Mouse (Mus musculus) stomach, embryonic 16.5 days (tissue): Measurements from ENCODE around the gene Fstl5. TPM values are rescaled to one million over a fixed set of nuclear protein-coding genes. Genes with fewer than 3 reads are reported as not detected.

Source experiments
- ATAC-seq: fragments of 200-750 bp; cut with Nextera tagmentation; 2 replicates; pipeline ENCODE4 v1.8.0; 2017; ENCODE audit warnings: moderate number of reproducible peaks, moderate TSS enrichment; ENCODE audit not compliant: insufficient read depth, low FRiP score
- H3K27ac ChIP-seq: fragments of 300-500 bp; sonication (generic); 2 replicates; pipeline ENCODE4 v1.5.1; 2014; ENCODE audit warnings: low read length
- H3K27me3 ChIP-seq: fragments of 300-500 bp; sonication (generic); 2 replicates; pipeline ENCODE4 v1.6.1; 2014; ENCODE audit warnings: low read length, control low read depth, mixed read lengths; ENCODE audit not compliant: control insufficient read depth, insufficient read depth
- H3K36me3 ChIP-seq: fragments of 300-500 bp; sonication (generic); 2 replicates; pipeline ENCODE4 v1.6.1; 2014; ENCODE audit warnings: low read length; ENCODE audit not compliant: control insufficient read depth, insufficient read depth
- H3K4me1 ChIP-seq: fragments of 300-500 bp; sonication (generic); 2 replicates; pipeline ENCODE4 v1.6.1; 2014; ENCODE audit warnings: low read length, control low read depth, mixed read lengths; ENCODE audit not compliant: control insufficient read depth, insufficient read depth
- H3K4me2 ChIP-seq: fragments of 300-500 bp; sonication (generic); 2 replicates; pipeline ENCODE4 v1.6.1; 2014; ENCODE audit warnings: low read depth, low read length, mixed read lengths
- H3K4me3 ChIP-seq: fragments of 300-500 bp; sonication (generic); replicated peaks from 2 replicates; pipeline ENCODE4 v1.5.1; 2014; ENCODE audit warnings: mild to moderate bottlenecking, low read length
- H3K9ac ChIP-seq: fragments of 300-500 bp; sonication (generic); 2 replicates; pipeline ENCODE4 v1.6.1; 2014; ENCODE audit warnings: low read length
- H3K9me3 ChIP-seq: fragments of 300-500 bp; sonication (generic); replicated peaks from 2 replicates; pipeline ENCODE4 v1.6.1; 2016; ENCODE audit warnings: low read length, control low read depth; ENCODE audit not compliant: control insufficient read depth
- WGBS: fragments of 180-500 bp; shearing (Covaris S2); extraction: QIAGEN DNeasy Blood & Tissue Kit; methylation state at CpG from one replicate; pipeline ENCODE4 v1.1.7; 2014; 5-methylcytosine and 5-hydroxymethylcytosine counted together
- polyA plus RNA-seq: library from polyadenylated mRNA; unstranded; fragments of >200 nt; fragmentation: Nextera tagmentation; extraction: Ambion mirVana; gene quantifications from 2 replicates; pipeline ENCODE4 v1.2.1, GENCODE M21; 2015

Fstl5 gene
- polyA plus RNA-seq, 1 experiment from 2014 or later, result 4.4 TPM

DNA sequence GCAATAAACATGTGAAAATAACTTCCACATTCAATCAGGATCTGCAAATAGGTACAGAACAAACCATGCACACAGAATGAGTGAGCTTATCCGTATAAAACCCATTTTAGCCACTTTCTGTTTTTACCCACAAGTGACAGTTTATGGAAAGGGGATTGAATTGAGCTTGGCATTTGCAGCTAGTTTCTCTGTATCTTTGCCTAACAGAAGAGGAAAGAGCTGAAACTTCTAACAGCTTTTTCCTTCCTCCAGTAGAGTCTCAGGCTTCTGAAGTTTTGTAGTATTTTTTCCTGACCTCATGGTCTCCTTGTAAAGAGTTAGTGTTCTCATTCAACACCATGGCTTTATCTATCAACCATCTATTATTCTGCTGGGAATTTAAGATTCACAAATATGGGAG, 177.3 kb downstream of the Fstl5 start:
- Histone ChIP-seq H3K4me1 (no peaks in the 10 kb centered on the region), H3K36me3 (no peaks in the 10 kb centered on the region), H3K9ac (no peak overlapping the region), H3K4me3 (no peak overlapping the region), H3K27me3 (no peaks in the 10 kb centered on the region), H3K27ac (no peak overlapping the region), H3K4me2 (no peak overlapping the region), H3K9me3 (no peaks in the 10 kb centered on the region)
- no peak for ATAC-seq
- WGBS, result 90% methylated on average over 1 of the region's 1 CpGs

DNA sequence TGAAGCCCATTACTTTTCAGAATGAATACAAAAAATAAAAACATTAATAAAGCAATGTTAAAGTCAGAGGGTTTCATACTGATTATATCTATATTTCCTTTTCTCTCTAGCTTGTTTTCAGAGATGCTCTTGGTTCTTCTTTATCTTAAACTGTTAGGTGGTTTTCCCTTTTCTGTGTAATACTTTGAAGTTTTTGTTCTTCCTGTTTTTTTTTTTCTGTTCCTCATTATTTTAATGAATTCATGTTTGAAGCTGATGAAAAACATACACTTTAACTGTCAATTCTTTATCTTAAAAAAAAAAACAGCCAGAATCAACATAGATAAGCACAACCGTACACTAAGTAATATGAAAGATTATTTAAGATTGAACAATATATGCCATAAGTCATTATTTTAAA, 218.9 kb downstream of the Fstl5 start:
- H3K9me3 ChIP-seq, result no peaks in the 10 kb centered on the region
- no peak overlapping the region for H3K9ac ChIP-seq
- H3K4me3 ChIP-seq, result no peak overlapping the region
- no peaks in the 10 kb centered on the region for H3K4me1 ChIP-seq
- no peak overlapping the region for H3K4me2 ChIP-seq
- H3K36me3 ChIP-seq, result no peaks in the 10 kb centered on the region
- no peak for ATAC-seq
- H3K27me3 ChIP-seq, result no peaks in the 10 kb centered on the region
- H3K27ac ChIP-seq, result no peak overlapping the region
- 63% methylated on average over 1 of the region's 1 CpGs for WGBS

GRCm38 (mm10) chr3:76294394-76294793, 220.3 kb downstream of the Fstl5 start:
- H3K27me3 ChIP-seq, result no peaks in the 10 kb centered on the region
- ATAC-seq, result no peak
- no peaks in the 10 kb centered on the region for H3K9me3 ChIP-seq
- H3K4me2 ChIP-seq, result no peak overlapping the region
- WGBS, result 42% methylated on average over 1 of the region's 1 CpGs
- no peak overlapping the region for H3K9ac ChIP-seq
- H3K36me3 ChIP-seq, result no peaks in the 10 kb centered on the region
- no peaks in the 10 kb centered on the region for H3K4me1 ChIP-seq
- H3K4me3 ChIP-seq, result no peak overlapping the region
- H3K27ac ChIP-seq, result no peak overlapping the region

DNA sequence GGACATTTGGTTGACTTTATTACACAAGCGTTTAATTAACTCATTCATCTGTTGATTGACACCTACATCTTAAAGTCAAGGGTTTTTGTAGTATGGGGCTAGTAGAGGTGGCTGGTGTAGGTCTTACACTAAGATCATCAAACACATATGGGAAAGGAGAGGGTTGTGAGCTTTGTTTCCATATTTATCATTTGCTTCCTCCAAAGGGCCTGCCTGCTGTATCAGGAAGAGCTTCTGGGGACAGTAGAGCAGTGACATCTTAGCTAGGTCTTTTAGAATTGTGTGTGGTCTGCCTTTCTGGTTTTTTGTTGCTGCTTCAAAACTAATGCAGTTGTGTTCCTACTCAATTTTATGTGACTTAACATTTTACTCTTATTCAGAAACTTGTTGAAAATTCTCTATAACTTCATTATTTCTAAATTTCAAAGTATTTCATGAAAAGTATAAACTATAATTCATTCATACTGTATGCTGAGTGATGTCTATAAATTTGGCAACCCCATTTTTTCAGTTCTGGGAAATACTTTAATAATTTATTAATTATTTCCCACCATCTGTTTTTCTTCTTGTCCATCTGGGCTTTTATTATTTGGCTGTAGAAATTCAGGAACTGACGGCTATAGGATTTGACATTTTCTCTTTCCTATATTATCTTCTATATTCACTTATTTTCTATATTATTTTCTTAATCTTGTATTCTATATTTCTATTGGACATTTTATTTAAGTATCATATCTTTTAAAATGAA, 227.1 kb downstream of the Fstl5 start:
- H3K36me3 ChIP-seq, result no peaks in the 10 kb centered on the region

DNA sequence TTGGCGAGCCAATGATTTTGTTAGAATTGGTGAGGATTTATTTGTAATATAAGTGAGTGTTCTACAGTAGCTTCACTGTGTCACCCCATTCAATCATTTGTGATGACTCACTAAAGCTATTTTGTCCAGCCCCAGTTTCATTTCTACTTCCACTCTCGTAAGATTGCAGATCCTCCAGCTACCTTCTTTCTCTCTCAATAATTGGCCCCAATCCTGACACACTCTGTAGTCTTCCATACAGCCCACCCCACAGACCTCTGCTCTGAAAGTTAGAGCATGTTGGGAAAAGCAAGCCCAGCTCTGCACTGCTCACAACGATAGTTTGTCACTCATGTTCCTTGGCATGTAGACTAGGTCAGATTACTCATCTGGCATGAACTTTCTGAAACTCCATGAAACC, 242.9 kb downstream of the Fstl5 start:
- no peaks in the 10 kb centered on the region for H3K9me3 ChIP-seq
- no peak overlapping the region for H3K4me3 ChIP-seq
- no peak overlapping the region for H3K4me2 ChIP-seq
- H3K9ac ChIP-seq, result no peak overlapping the region
- H3K36me3 ChIP-seq, result no peaks in the 10 kb centered on the region
- H3K4me1 ChIP-seq, result no peaks in the 10 kb centered on the region
- H3K27ac ChIP-seq, result no peak overlapping the region
- ATAC-seq, result no peak
- no peaks in the 10 kb centered on the region for H3K27me3 ChIP-seq
- 83% methylated on average over 3 of the region's 3 CpGs for WGBS

More for the DNA sequence above, 227.1 kb downstream of the Fstl5 start:
- H3K4me2 ChIP-seq, result no peak overlapping the region
- WGBS, result 87% methylated on average over 2 of the region's 2 CpGs
- no peak overlapping the region for H3K9ac ChIP-seq
- no peaks in the 10 kb centered on the region for H3K4me1 ChIP-seq
- H3K4me3 ChIP-seq, result no peak overlapping the region
- H3K9me3 ChIP-seq, result no peaks in the 10 kb centered on the region
- no peaks in the 10 kb centered on the region for H3K27me3 ChIP-seq
- no peak for ATAC-seq
- no peak overlapping the region for H3K27ac ChIP-seq

- H3K9me3 ChIP-seq, result no peaks in the 10 kb centered on the region
- no peak overlapping the region for H3K4me3 ChIP-seq
- H3K27me3 ChIP-seq, result no peaks in the 10 kb centered on the region
- no peaks in the 10 kb centered on the region for H3K36me3 ChIP-seq
- no peak overlapping the region for H3K9ac ChIP-seq
- ATAC-seq, result no peak
- H3K4me2 ChIP-seq, result no peak overlapping the region
- 91% methylated on average over 4 of the region's 4 CpGs for WGBS
- H3K4me1 ChIP-seq, result no peaks in the 10 kb centered on the region
- H3K27ac ChIP-seq, result no peak overlapping the region
Measured at GRCm38 (mm10) chr3:76319531-76319930, 245.5 kb downstream of the Fstl5 start.

- Histone ChIP-seq H3K4me3 (no peak overlapping the region), H3K4me1 (no peaks in the 10 kb centered on the region), H3K9ac (no peak overlapping the region), H3K9me3 (no peaks in the 10 kb centered on the region), H3K27me3 (no peaks in the 10 kb centered on the region), H3K4me2 (no peak overlapping the region), H3K36me3 (no peaks in the 10 kb centered on the region), H3K27ac (no peak overlapping the region)
- no peak for ATAC-seq
- 91% methylated on average over 1 of the region's 1 CpGs for WGBS
Measured at GRCm38 (mm10) chr3:76322431-76322830, 248.4 kb downstream of the Fstl5 start.

DNA sequence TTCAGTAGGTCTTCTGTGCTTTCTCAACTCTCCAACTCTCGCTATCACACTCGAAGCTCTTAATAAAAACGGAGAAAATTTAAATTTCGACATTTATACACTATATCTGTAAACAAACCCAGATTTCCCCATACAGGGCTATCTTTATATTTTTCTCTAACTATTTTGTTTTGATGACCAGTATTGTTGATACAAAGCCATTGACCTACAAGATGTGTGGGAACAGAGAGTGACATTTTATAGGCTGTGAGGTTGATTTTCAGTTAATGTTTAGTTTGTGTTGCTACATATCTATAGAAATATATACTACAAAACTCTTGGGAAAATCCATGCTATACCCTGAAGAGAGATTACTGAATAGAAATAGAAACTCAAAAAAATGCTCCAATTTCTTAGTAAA, 262.9 kb downstream of the Fstl5 start:
- H3K27me3 ChIP-seq, result no peaks in the 10 kb centered on the region
- no peak overlapping the region for H3K4me2 ChIP-seq
- ATAC-seq, result no peak
- H3K36me3 ChIP-seq, result no peaks in the 10 kb centered on the region
- H3K27ac ChIP-seq, result no peak overlapping the region
- no peaks in the 10 kb centered on the region for H3K4me1 ChIP-seq
- H3K9me3 ChIP-seq, result no peaks in the 10 kb centered on the region
- 79% methylated on average over 4 of the region's 4 CpGs for WGBS
- no peak overlapping the region for H3K4me3 ChIP-seq
- H3K9ac ChIP-seq, result no peak overlapping the region

GRCm38 (mm10) chr3:76367000-76367399, 292.9 kb downstream of the Fstl5 start:
- H3K27me3 ChIP-seq, result no peaks in the 10 kb centered on the region
- no peak overlapping the region for H3K4me2 ChIP-seq
- H3K9me3 ChIP-seq, result no peaks in the 10 kb centered on the region
- H3K27ac ChIP-seq, result no peak overlapping the region
- H3K4me1 ChIP-seq, result no peaks in the 10 kb centered on the region
- no peak for ATAC-seq
- no peak overlapping the region for H3K4me3 ChIP-seq
- no peak overlapping the region for H3K9ac ChIP-seq
- H3K36me3 ChIP-seq, result no peaks in the 10 kb centered on the region
